8 mouse cellular contexts compared by ENCODE assay signal in genomic region chr5:149634409-149635035, GRCm38 (mm10). TPM values are rescaled to one million over a fixed set of nuclear protein-coding genes. Genes with fewer than 3 reads are reported as not detected.
DNase-seq lines count a peak whose midpoint lies in the region; ATAC-seq and TF ChIP-seq lines count a peak whose summit lies in the region.

No protein-coding gene starts in this region.

- H3K36me3 ChIP-seq in liver, embryonic 11.5 days (ENCODE audit: control insufficient read depth, insufficient read depth, low read length): peaks cover 26% of the 10 kb centered on the region
- H3K36me3 ChIP-seq in embryonic facial prominence, embryonic 13.5 days: peaks cover 39% of the 10 kb centered on the region
- peaks cover 27% of the 10 kb centered on the region for H3K36me3 ChIP-seq in intestine, postnatal 0 days (ENCODE audit: control insufficient read depth, insufficient read depth)
- H3K36me3 ChIP-seq in neural tube, embryonic 15.5 days: peaks cover 35% of the 10 kb centered on the region

- H3K27me3 ChIP-seq in liver, embryonic 11.5 days (replicated peaks; ENCODE audit: control insufficient read depth, insufficient read depth, low read length): no peaks in the 10 kb centered on the region
- H3K27me3 ChIP-seq in embryonic facial prominence, embryonic 13.5 days: no peaks in the 10 kb centered on the region
- no peaks in the 10 kb centered on the region for H3K27me3 ChIP-seq in intestine, postnatal 0 days (replicated peaks; ENCODE audit: control insufficient read depth, insufficient read depth, low read length)
- H3K27me3 ChIP-seq in neural tube, embryonic 15.5 days (replicated peaks): no peaks in the 10 kb centered on the region

- no peak for DNase-seq in liver, embryonic 11.5 days (ENCODE audit: low spot score)
- no peak for DNase-seq in liver
- no peak for DNase-seq in adrenal gland, postnatal 4 days (ENCODE audit: low spot score in 2 of 2)
- no peak for DNase-seq in c-Kit-positive CD71-positive TER-119-positive erythroid progenitor cells, embryonic 14.5 days (ENCODE audit: low spot score)

- H3K9me3 ChIP-seq in liver, embryonic 11.5 days (ENCODE audit: control insufficient read depth, low read length): no peaks in the 10 kb centered on the region
- H3K9me3 ChIP-seq in embryonic facial prominence, embryonic 13.5 days: no peaks in the 10 kb centered on the region
- no peaks in the 10 kb centered on the region for H3K9me3 ChIP-seq in intestine, postnatal 0 days (ENCODE audit: control insufficient read depth)
- no peaks in the 10 kb centered on the region for H3K9me3 ChIP-seq in neural tube, embryonic 15.5 days (replicated peaks)

- peaks cover 7% of the 10 kb centered on the region; the same call in 1 of the 2 replicates for H3K4me1 ChIP-seq in liver, embryonic 11.5 days (replicated peaks; ENCODE audit: control insufficient read depth, insufficient read depth, low read length)
- H3K4me1 ChIP-seq in embryonic facial prominence, embryonic 13.5 days: peaks cover 20% of the 10 kb centered on the region
- H3K4me1 ChIP-seq in intestine, postnatal 0 days (replicated peaks; ENCODE audit: control insufficient read depth, insufficient read depth, low read length): no peaks in the 10 kb centered on the region
- peaks cover 28% of the 10 kb centered on the region for H3K4me1 ChIP-seq in neural tube, embryonic 15.5 days

- H3K9ac ChIP-seq in liver, embryonic 11.5 days (ENCODE audit: low read depth, low read length): peak overlapping the region; percentile 85
- H3K9ac ChIP-seq in embryonic facial prominence, embryonic 13.5 days: peak overlapping the region; percentile 80
- H3K9ac ChIP-seq in intestine, postnatal 0 days (ENCODE audit: low read depth, low read length): no peak overlapping the region
- peak overlapping the region; percentile 77 for H3K9ac ChIP-seq in neural tube, embryonic 15.5 days (replicated peaks)

- peak overlapping the region; percentile 72 for H3K4me2 ChIP-seq in liver, embryonic 11.5 days
- H3K4me2 ChIP-seq in embryonic facial prominence, embryonic 13.5 days: peak overlapping the region; percentile 81
- peak overlapping the region; percentile 97 for H3K4me2 ChIP-seq in intestine, postnatal 0 days (replicated peaks; ENCODE audit: low read depth)
- H3K4me2 ChIP-seq in neural tube, embryonic 15.5 days: peak overlapping the region; percentile 81

- TF ChIP-seq CTCF in intestine, postnatal 0 days (IDR thresholded peaks at IDR 0.05; ENCODE audit: low read depth): no peak

- ATAC-seq in liver, embryonic 11.5 days (replicated peaks; ENCODE audit: low FRiP score): no peak
- no peak for ATAC-seq in embryonic facial prominence, embryonic 13.5 days (ENCODE audit: insufficient number of reproducible peaks, insufficient read depth, low FRiP score, low TSS enrichment, low read depth)
- no peak for ATAC-seq in intestine, postnatal 0 days
- ATAC-seq in neural tube, embryonic 15.5 days (ENCODE audit: low FRiP score): no peak
- ATAC-seq in CD4-positive, CD25-positive, alpha-beta regulatory T cell, adult 4 months: no peak

- H3K27ac ChIP-seq in liver, embryonic 11.5 days (ENCODE audit: low read depth, low read length): no peak overlapping the region
- H3K27ac ChIP-seq in embryonic facial prominence, embryonic 13.5 days: no peak overlapping the region
- H3K27ac ChIP-seq in intestine, postnatal 0 days (ENCODE audit: low read depth, low read length): no peak overlapping the region
- H3K27ac ChIP-seq in neural tube, embryonic 15.5 days (replicated peaks): no peak overlapping the region

- WGBS in liver, embryonic 11.5 days: 64% methylated on average over 11 of the region's 11 CpGs
- 69% methylated on average over 11 of the region's 11 CpGs for WGBS in embryonic facial prominence, embryonic 13.5 days
- WGBS in intestine, postnatal 0 days: 44% methylated on average over 11 of the region's 11 CpGs
- WGBS in neural tube, embryonic 15.5 days: 76% methylated on average over 11 of the region's 11 CpGs

- peak overlapping the region; percentile 75 for H3K4me3 ChIP-seq in liver, embryonic 11.5 days (ENCODE audit: low read depth, low read length)
- peak overlapping the region; percentile 77 for H3K4me3 ChIP-seq in embryonic facial prominence, embryonic 13.5 days
- H3K4me3 ChIP-seq in intestine, postnatal 0 days (ENCODE audit: low read depth, low read length): peak overlapping the region; percentile 80
- peak overlapping the region; percentile 66 for H3K4me3 ChIP-seq in neural tube, embryonic 15.5 days (replicated peaks)

RNA-seq across cellular contexts. Expression of gene Hsph1, which starts 1.7 kb away (rescaled TPM):
- 116 and 119 TPM in 2 replicates for polyA plus RNA-seq in liver, embryonic 11.5 days (2014; fragmentation: Nextera tagmentation; extraction: Ambion mirVana)
- polyA plus RNA-seq in embryonic facial prominence, embryonic 13.5 days (2015; fragmentation: Nextera tagmentation; extraction: Ambion mirVana): 50.8 and 57.5 TPM in 2 replicates
- polyA plus RNA-seq in intestine, postnatal 0 days (2015; fragmentation: Nextera tagmentation; extraction: Ambion mirVana): 9.0 and 10.0 TPM in 2 replicates
- 94.9 and 96.7 TPM in 2 replicates for polyA plus RNA-seq in neural tube, embryonic 15.5 days (2015; fragmentation: Nextera tagmentation; extraction: Ambion mirVana)
- total RNA-seq in adrenal gland, postnatal 4 days (2021): 10 to 100 TPM; 20.9 to 39.2 TPM
- 10 to 100 TPM; 20.7 to 35.2 TPM for polyA plus RNA-seq in CD4-positive, CD25-positive, alpha-beta regulatory T cell, adult 4 months (2017; shearing (Covaris generic))

RNA-seq across cellular contexts. Expression of gene B3glct, which starts 43.5 kb away (rescaled TPM):
- 13.2 and 13.4 TPM in 2 replicates for polyA plus RNA-seq in liver, embryonic 11.5 days (2014; fragmentation: Nextera tagmentation; extraction: Ambion mirVana)
- 14.7 and 14.8 TPM in 2 replicates for polyA plus RNA-seq in embryonic facial prominence, embryonic 13.5 days (2015; fragmentation: Nextera tagmentation; extraction: Ambion mirVana)
- polyA plus RNA-seq in intestine, postnatal 0 days (2015; fragmentation: Nextera tagmentation; extraction: Ambion mirVana): 10.7 and 11.2 TPM in 2 replicates
- 13.9 and 14.6 TPM in 2 replicates for polyA plus RNA-seq in neural tube, embryonic 15.5 days (2015; fragmentation: Nextera tagmentation; extraction: Ambion mirVana)
- 10 to 100 TPM; 23.9 to 26.5 TPM for total RNA-seq in adrenal gland, postnatal 4 days (2021)
- polyA plus RNA-seq in CD4-positive, CD25-positive, alpha-beta regulatory T cell, adult 4 months (2017; shearing (Covaris generic)): 1 to 10 TPM; 2.7 to 3.3 TPM
